Comparison of ENCODE assay signal across 8 mouse cellular contexts in genomic region chr10:3365671-3366035, GRCm38 (mm10). TPM values are rescaled to one million over a fixed set of nuclear protein-coding genes. Genes with fewer than 3 reads are reported as not detected.
A peak's percentile ranks its signal among the peaks of the same experiment; 100 is the strongest.
DNase-seq lines count a peak whose midpoint lies in the region; ATAC-seq and TF ChIP-seq lines count a peak whose summit lies in the region.

No protein-coding gene starts in this region.

- no peaks in the 10 kb centered on the region for H3K36me3 ChIP-seq in heart, embryonic 11.5 days (ENCODE audit: control insufficient read depth, insufficient read depth, low read length)
- H3K36me3 ChIP-seq in E14TG2a.4 (ENCODE audit: insufficient read depth, low read length), result no peaks in the 10 kb centered on the region
- H3K36me3 ChIP-seq in forebrain, embryonic 14.5 days (ENCODE audit: control insufficient read depth, insufficient read depth, low read length), result no peaks in the 10 kb centered on the region
- no peaks in the 10 kb centered on the region for H3K36me3 ChIP-seq in liver, embryonic 15.5 days (replicated peaks)

- peak overlapping the region; percentile 76 for H3K4me2 ChIP-seq in heart, embryonic 11.5 days
- peak overlapping the region; percentile 83 for H3K4me2 ChIP-seq in forebrain, embryonic 14.5 days (ENCODE audit: low read length)
- peak overlapping the region; percentile 64; the same call in 1 of the 2 replicates for H3K4me2 ChIP-seq in liver, embryonic 15.5 days

- no peak for ATAC-seq in heart, embryonic 11.5 days (replicated peaks; ENCODE audit: insufficient number of reproducible peaks, low FRiP score, low TSS enrichment)
- ATAC-seq in forebrain, embryonic 14.5 days, result no peak
- no peak for ATAC-seq in liver, embryonic 15.5 days (ENCODE audit: insufficient read depth)

- peak overlapping the region; percentile 86 for H3K9ac ChIP-seq in heart, embryonic 11.5 days (ENCODE audit: low read depth, low read length)
- H3K9ac ChIP-seq in forebrain, embryonic 14.5 days (ENCODE audit: low read length), result peak overlapping the region; percentile 68; the same call in 1 of the 2 replicates
- no peak overlapping the region for H3K9ac ChIP-seq in liver, embryonic 15.5 days

- 39% methylated on average over 5 of the region's 5 CpGs for WGBS in heart, embryonic 11.5 days (ENCODE audit: insufficient replicate concordance)
- 19% methylated on average over 5 of the region's 5 CpGs for WGBS in forebrain, embryonic 14.5 days
- WGBS in liver, embryonic 15.5 days (ENCODE audit: insufficient replicate concordance), result 25% methylated on average over 5 of the region's 5 CpGs

- no peaks in the 10 kb centered on the region for H3K9me3 ChIP-seq in heart, embryonic 11.5 days (replicated peaks; ENCODE audit: control insufficient read depth, low read length)
- H3K9me3 ChIP-seq in E14TG2a.4 (ENCODE audit: low read length), result peaks cover 21% of the 10 kb centered on the region
- H3K9me3 ChIP-seq in forebrain, embryonic 14.5 days (replicated peaks; ENCODE audit: control insufficient read depth, low read length), result no peaks in the 10 kb centered on the region
- no peaks in the 10 kb centered on the region for H3K9me3 ChIP-seq in liver, embryonic 15.5 days (replicated peaks)

- no peaks in the 10 kb centered on the region for H3K27me3 ChIP-seq in heart, embryonic 11.5 days (ENCODE audit: control insufficient read depth, insufficient read depth, low read length)
- H3K27me3 ChIP-seq in E14TG2a.4 (ENCODE audit: insufficient read depth, low read length), result peaks cover 34% of the 10 kb centered on the region
- H3K27me3 ChIP-seq in forebrain, embryonic 14.5 days (replicated peaks; ENCODE audit: control insufficient read depth, insufficient read depth, low read length), result no peaks in the 10 kb centered on the region
- H3K27me3 ChIP-seq in liver, embryonic 15.5 days, result peaks cover 31% of the 10 kb centered on the region

- no peak for DNase-seq in heart, adult 11 months
- DNase-seq in forebrain, embryonic 14.5 days (ENCODE audit: low spot score), result no peak
- DNase-seq in testis, postnatal 14 days (ENCODE audit: low spot score), result no peak
- DNase-seq in spleen, postnatal 10 days (ENCODE audit: low spot score in 2 of 2), result no peak
- DNase-seq in thymus, adult 18-20 months, result no peak

- H3K4me1 ChIP-seq in heart, embryonic 11.5 days (ENCODE audit: control insufficient read depth, insufficient read depth, low read length), result peaks cover 4% of the 10 kb centered on the region
- peaks cover 16% of the 10 kb centered on the region for H3K4me1 ChIP-seq in E14TG2a.4 (replicated peaks; ENCODE audit: low read depth, low read length)
- no peaks in the 10 kb centered on the region for H3K4me1 ChIP-seq in forebrain, embryonic 14.5 days (ENCODE audit: control insufficient read depth, insufficient read depth, low read length)
- no peaks in the 10 kb centered on the region for H3K4me1 ChIP-seq in liver, embryonic 15.5 days (replicated peaks)

- H3K4me3 ChIP-seq in heart, embryonic 11.5 days (ENCODE audit: low read depth, low read length), result peak overlapping the region; percentile 70
- H3K4me3 ChIP-seq in E14TG2a.4 (replicated peaks; ENCODE audit: low read length), result peak overlapping the region; percentile 85
- peak overlapping the region; percentile 57 for H3K4me3 ChIP-seq in forebrain, embryonic 14.5 days (ENCODE audit: low read depth, low read length)
- H3K4me3 ChIP-seq in liver, embryonic 15.5 days (replicated peaks), result no peak overlapping the region

- H3K27ac ChIP-seq in heart, embryonic 11.5 days (ENCODE audit: low read depth, low read length), result no peak overlapping the region
- H3K27ac ChIP-seq in forebrain, embryonic 14.5 days (ENCODE audit: low read depth, low read length), result no peak overlapping the region
- no peak overlapping the region for H3K27ac ChIP-seq in liver, embryonic 15.5 days (replicated peaks)

- no peak for TF ChIP-seq CTCF in E14TG2a.4 (conservative IDR thresholded peaks at IDR 0.05; ENCODE audit: low read length)

RNA-seq across cellular contexts. Expression of gene Ppp1r14c, which starts 0.2 kb away (rescaled TPM):
- 170 and 202 TPM in 2 replicates for polyA plus RNA-seq in heart, embryonic 11.5 days (2014; fragmentation: Nextera tagmentation; extraction: Ambion mirVana)
- 46.0 and 62.9 TPM in 2 replicates for polyA plus RNA-seq in forebrain, embryonic 14.5 days (2014; fragmentation: Nextera tagmentation; extraction: Ambion mirVana)
- polyA plus RNA-seq in liver, embryonic 15.5 days (2015; fragmentation: Nextera tagmentation; extraction: Ambion mirVana), result 0.25 and 0.40 TPM in 2 replicates

Comparison
In these comparisons a context has a peak if more than half of its experiments do, and no peak if none do; other contexts are left out.
1. RNA of gene Ppp1r14c, which starts 0.2 kb away (polyA plus RNA-seq): 170 to 202 TPM in heart, embryonic 11.5 days and 46.0 to 62.9 TPM in forebrain, embryonic 14.5 days; 0.25 to 0.40 TPM in liver, embryonic 15.5 days; every median in the first group is over 10 times any median in the second.
2. Peak in every context shown above with its lines, with median percentiles within 50 percentile points of each other: H3K4me2 ChIP-seq.